9 mouse cellular contexts compared by ENCODE assay signal in the genomic region with DNA sequence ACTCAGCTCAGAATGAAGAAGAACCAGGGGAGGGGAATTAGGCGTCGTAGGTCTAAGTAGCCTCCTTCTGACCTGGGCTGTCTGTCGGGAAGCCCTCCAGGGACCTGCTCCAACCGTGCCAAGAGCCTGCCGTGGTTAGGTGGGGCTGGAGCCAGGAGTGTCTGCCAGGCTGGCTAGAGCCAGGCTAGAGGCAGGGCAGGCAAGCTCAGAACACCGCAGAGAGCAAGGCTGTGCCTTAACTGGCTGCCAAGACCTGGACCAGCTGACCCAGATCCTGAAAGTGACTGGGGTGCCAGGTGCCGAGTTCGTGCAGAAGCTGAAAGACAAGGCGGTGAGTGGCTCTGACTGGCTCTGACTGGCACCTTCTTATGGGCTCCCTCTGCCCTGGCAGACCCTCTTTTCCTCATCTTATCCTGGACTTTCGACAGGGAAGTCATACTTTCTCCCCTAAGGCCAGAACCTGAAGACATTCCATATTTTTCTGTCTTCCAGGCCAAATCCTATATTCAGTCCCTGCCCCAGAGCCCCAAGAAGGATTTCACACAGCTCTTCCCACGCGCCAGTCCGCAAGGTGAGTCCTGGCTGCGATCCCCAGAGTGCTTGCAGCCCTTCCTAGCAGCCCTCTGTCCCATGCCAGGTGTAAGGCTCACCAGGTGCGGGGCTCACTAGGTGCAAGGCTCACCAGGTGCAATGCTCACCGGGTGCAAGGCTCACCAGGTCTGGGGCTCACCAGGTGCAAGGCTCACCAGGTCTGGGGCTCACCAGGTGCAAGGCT. TPM values are rescaled to one million over a fixed set of nuclear protein-coding genes. Genes with fewer than 3 reads are reported as not detected.
DNase-seq lines count a peak whose midpoint lies in the region.
"Had no signal": no experiment of that assay in that cellular context is flagged by ENCODE, and none has a peak within 500 bp of the region (broad histone marks: within the 10 kb centered on the region; RNA-seq: fewer than 3 reads in every experiment).

No protein-coding gene starts in this region.

- intact Hi-C loops in heart, postnatal 25 days (cut with DNase I): no loop called here

- peak; percentile 55 for DNase-seq in heart, adult 8-10 months (ENCODE audit: low spot score)
- no peak for DNase-seq in heart, postnatal 25 days (ENCODE audit: low spot score)
- DNase-seq in right cerebral cortex, postnatal 10 days (ENCODE audit: low spot score in 2 of 2): peak; percentile 60 to 65
- no peak for DNase-seq in right cerebral cortex, postnatal 4 days
- DNase-seq in gastrocnemius, adult 8-10 months (ENCODE audit: low spot score in 2 of 2): peak; percentile 48 to 83
- no peak for DNase-seq in retina, embryonic 14.5 days (ENCODE audit: low spot score)
- DNase-seq in right cerebral cortex, postnatal 14 days: no peak
- DNase-seq in T-cell, adult 2 months (ENCODE audit: low spot score): no peak

RNA-seq across cellular contexts. Expression of gene Mapk13, which starts 8.3 kb away (rescaled TPM):
- under 1 TPM in 2 of 4 experiments, not detected in 2; 0.16 to 0.83 TPM for total RNA-seq in heart, adult 8-10 months (2022)
- under 1 TPM; 0.17 to 0.18 TPM for total RNA-seq in heart, postnatal 25 days (2021)
- total RNA-seq in gastrocnemius, adult 8-10 months (2022): under 1 TPM in 1 of 4 experiments, not detected in 3; 0.34 TPM
- total RNA-seq: CH12.LX had no signal

RNA-seq across cellular contexts. Expression of gene Brpf3, which starts 23.5 kb away (rescaled TPM):
- total RNA-seq in heart, adult 8-10 months (2022): 10 to 100 TPM in 3 of 4 experiments, 1 to 10 TPM in 1; 8.5 to 15.3 (median 14.6) TPM
- total RNA-seq in heart, postnatal 25 days (2021): 10 to 100 TPM; 12.4 to 16.2 TPM
- 10 to 100 TPM; 13.2 to 16.5 (median 16.3) TPM for total RNA-seq in gastrocnemius, adult 8-10 months (2022)

RNA-seq across cellular contexts. Expression of gene AC170998.1, which starts 51.5 kb away (rescaled TPM):
- 1 to 10 TPM in 2 of 4 experiments, under 1 TPM in 1, not detected in 1; 0.46 to 1.5 (median 1.1) TPM for total RNA-seq in heart, adult 8-10 months (2022)
- under 1 TPM in 1 of 2 experiments, not detected in 1; 0.88 TPM for total RNA-seq in heart, postnatal 25 days (2021)
- 1 to 10 TPM in 1 of 4 experiments, under 1 TPM in 1, not detected in 2; 0.86 to 1.7 TPM for total RNA-seq in gastrocnemius, adult 8-10 months (2022)

Comparison
In these comparisons a context has a peak if more than half of its experiments do, and no peak if none do; other contexts are left out.
1. DNase-seq: peak in heart, adult 8-10 months (single experiment), right cerebral cortex, postnatal 10 days (2 of 2) and gastrocnemius, adult 8-10 months (2 of 2); none in heart, postnatal 25 days (single experiment), right cerebral cortex, postnatal 4 days (single experiment), retina, embryonic 14.5 days (single experiment), right cerebral cortex, postnatal 14 days (single experiment) and T-cell, adult 2 months (single experiment).